Mouse (Mus musculus): Measurements from ENCODE around the gene Zkscan14.

GRCm38 (mm10) chr5:145207954-145208353 is 6.3 kb upstream of the Zkscan14 start:
- TF ChIP-seq EP300 (IDR thresholded peaks at IDR 0.05; ENCODE audit: low read depth), result no peak
- TF ChIP-seq CTCF (IDR thresholded peaks at IDR 0.05; ENCODE audit: low read depth), result no peak
